Comparison of ENCODE assay signal across 24 mouse cellular contexts in the genomic region with DNA sequence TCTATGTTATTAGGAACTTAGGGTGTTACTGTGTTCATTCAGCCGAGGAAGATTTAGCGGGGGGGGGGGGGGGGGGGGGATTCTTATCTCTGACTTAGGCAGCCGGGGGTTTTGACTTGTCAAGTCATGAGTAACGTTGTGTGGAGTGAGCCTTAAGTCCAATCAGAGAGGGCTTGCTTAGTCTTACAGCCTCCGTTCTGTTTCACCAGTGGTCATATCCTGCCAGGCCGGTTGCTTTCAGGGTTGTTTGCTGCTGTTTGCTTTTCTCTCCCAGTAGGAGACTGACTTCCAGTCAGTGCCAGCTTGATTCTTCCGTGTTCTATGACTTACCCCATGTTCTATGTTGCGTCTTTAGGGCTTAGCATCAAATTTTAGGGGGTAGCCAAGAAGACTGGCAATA. TPM values are rescaled to one million over a fixed set of nuclear protein-coding genes. Genes with fewer than 3 reads are reported as not detected.
DNase-seq lines count a peak whose midpoint lies in the region; ATAC-seq and TF ChIP-seq lines count a peak whose summit lies in the region.
"Had no signal": no experiment of that assay in that cellular context is flagged by ENCODE, and none has a peak within 500 bp of the region (broad histone marks: within the 10 kb centered on the region; RNA-seq: fewer than 3 reads in every experiment).

No protein-coding gene starts in this region.

- no peaks in the 10 kb centered on the region for H3K9me3 ChIP-seq in lung, postnatal 0 days (ENCODE audit: low read length)
- no peaks in the 10 kb centered on the region for H3K9me3 ChIP-seq in liver, embryonic 12.5 days (replicated peaks)
- H3K9me3 ChIP-seq: heart, embryonic 13.5 days; hindbrain, embryonic 13.5 days; limb, embryonic 10.5 days had no signal

- peak; percentile 27; the same call in 1 of the 2 replicates for ATAC-seq in lung, postnatal 0 days
- ATAC-seq in liver, embryonic 12.5 days = peak; percentile 44; the same call in 1 of the 2 replicates
- 0 out of 2 replicates have a peak, but pooled peaks have one; percentile 29 for ATAC-seq in megakaryocyte-erythroid progenitor cell, adult 5-6 weeks (replicated peaks; ENCODE audit: low FRiP score, low TSS enrichment, poor library complexity, severe bottlenecking)
- ATAC-seq: forebrain, embryonic 13.5 days had no signal

- H3K9ac ChIP-seq in lung, postnatal 0 days (replicated peaks; ENCODE audit: low read depth) = no peak overlapping the region
- no peak overlapping the region for H3K9ac ChIP-seq in liver, embryonic 12.5 days
- H3K9ac ChIP-seq: forebrain, embryonic 13.5 days; heart, embryonic 13.5 days; hindbrain, embryonic 13.5 days had no signal

- H3K27ac ChIP-seq in lung, postnatal 0 days (ENCODE audit: low read length) = no peak overlapping the region
- H3K27ac ChIP-seq in liver, embryonic 12.5 days = no peak overlapping the region
- H3K27ac ChIP-seq: forebrain, embryonic 13.5 days; heart, embryonic 13.5 days; hindbrain, embryonic 13.5 days; limb, embryonic 10.5 days; macrophage had no signal

- no peak for TF ChIP-seq CTCF in lung, postnatal 0 days (IDR thresholded peaks at IDR 0.05)

- no peak overlapping the region for H3K4me3 ChIP-seq in lung, postnatal 0 days (ENCODE audit: low read depth, low read length)
- no peak overlapping the region for H3K4me3 ChIP-seq in liver, embryonic 12.5 days
- H3K4me3 ChIP-seq: forebrain, embryonic 13.5 days; heart, embryonic 13.5 days; hindbrain, embryonic 13.5 days; limb, embryonic 10.5 days had no signal

- H3K4me1 ChIP-seq in lung, postnatal 0 days (ENCODE audit: insufficient read depth, low read depth, low read length) = no peaks in the 10 kb centered on the region; the same call in 1 of the 2 replicates
- peaks cover 58% of the 10 kb centered on the region for H3K4me1 ChIP-seq in liver, embryonic 12.5 days

- DNase-seq in lung, postnatal 0 days (ENCODE audit: low spot score) = peak; percentile 44
- no peak for DNase-seq in lung, postnatal 4 days
- DNase-seq in MEL-GATA-1-ER (ENCODE audit: extremely low read depth, low read depth) = peak; percentile 16
- no peak for DNase-seq in gastrocnemius, postnatal 4 days (ENCODE audit: low spot score in 2 of 2)
- DNase-seq in frontal cortex, adult 2 months (ENCODE audit: extremely low spot score in 1 of 2, low spot score in 1 of 2) = no peak
- no peak for DNase-seq in cerebellum, postnatal 4 days (ENCODE audit: low spot score in 2 of 2)
- DNase-seq: adrenal gland, postnatal 14 days; B cell, adult 2 months; cerebellum, adult 2 months; cerebellum, postnatal 36 days; gastrocnemius, postnatal 10 days; heart, adult 18-20 months; kidney, adult 9 months; kidney, postnatal 14 days; thymus, postnatal 36 days had no signal

- no peaks in the 10 kb centered on the region; the same call in 1 of the 2 replicates for H3K36me3 ChIP-seq in lung, postnatal 0 days (ENCODE audit: insufficient read depth, low read length)
- H3K36me3 ChIP-seq in liver, embryonic 12.5 days = peaks cover 31% of the 10 kb centered on the region

- 43% methylated on average over 6 of the region's 8 CpGs for WGBS in lung, postnatal 0 days
- 28% methylated on average over 8 of the region's 8 CpGs for WGBS in liver, embryonic 12.5 days (ENCODE audit: insufficient replicate concordance)

- H3K4me2 ChIP-seq in lung, postnatal 0 days (replicated peaks; ENCODE audit: low read depth, low read length) = 0 out of 2 replicates have a peak overlapping the region, but pooled peaks have one; percentile 3
- peak overlapping the region; percentile 10; the same call in 1 of the 2 replicates for H3K4me2 ChIP-seq in liver, embryonic 12.5 days
- H3K4me2 ChIP-seq: forebrain, embryonic 13.5 days; heart, embryonic 13.5 days; hindbrain, embryonic 13.5 days; midbrain, embryonic 11.5 days had no signal

- no peak for TF ChIP-seq EP300 in lung, postnatal 0 days (IDR thresholded peaks at IDR 0.05)

- H3K27me3 ChIP-seq in lung, postnatal 0 days (replicated peaks; ENCODE audit: insufficient read depth, low read length) = no peaks in the 10 kb centered on the region
- no peaks in the 10 kb centered on the region for H3K27me3 ChIP-seq in liver, embryonic 12.5 days (replicated peaks)
- H3K27me3 ChIP-seq: CH12.LX; forebrain, embryonic 13.5 days; heart, embryonic 13.5 days; hindbrain, embryonic 13.5 days had no signal

RNA-seq across cellular contexts. Expression of a gene that starts 20.2 kb away (rescaled TPM):
- 342 and 379 TPM in 2 replicates for polyA plus RNA-seq in lung, postnatal 0 days (2015; fragmentation: Nextera tagmentation; extraction: Ambion mirVana)
- 138 and 143 TPM in 2 replicates for polyA plus RNA-seq in liver, embryonic 12.5 days (2016; fragmentation: Nextera tagmentation; extraction: Ambion mirVana)
- total RNA-seq in megakaryocyte-erythroid progenitor cell, adult 5-6 weeks (2014; fragmentation: Nextera tagmentation) = 29.9 and 35.0 TPM in 2 replicates
- total RNA-seq in megakaryocyte-erythroid progenitor cell, adult 5-6 weeks (2017) = 25.8 and 27.0 TPM in 2 replicates
- total RNA-seq in gastrocnemius, postnatal 4 days (2021) = 100 to 1,000 TPM; 194 to 214 TPM
- polyA plus RNA-seq in frontal cortex, adult 2 months (2012; rRNA removed) = 188 and 193 TPM in 2 replicates

Comparison
In these comparisons a context has a peak if more than half of its experiments do, and no peak if none do; other contexts are left out.
1. DNase-seq: peak in lung, postnatal 0 days (single experiment) and MEL-GATA-1-ER (single experiment); none in lung, postnatal 4 days (0 of 2), gastrocnemius, postnatal 4 days (0 of 2), frontal cortex, adult 2 months (0 of 2) and cerebellum, postnatal 4 days (0 of 2).
2. Peak in every context shown above with its lines, with median percentiles within 50 percentile points of each other: ATAC-seq.